Mouse (Mus musculus) embryonic facial prominence, embryonic 12.5 days (tissue): Measurements from ENCODE around the gene Bhlhb9. TPM values are rescaled to one million over a fixed set of nuclear protein-coding genes. Genes with fewer than 3 reads are reported as not detected.

Experiments used
- ATAC-seq: fragments of 200-750 bp; cut with Nextera tagmentation; 2 replicates; pipeline ENCODE4 v1.8.0; 2017; ENCODE audit not compliant: insufficient number of reproducible peaks, insufficient read depth, low FRiP score, low TSS enrichment
- H3K27ac ChIP-seq: fragments of 300-500 bp; sonication (generic); 2 replicates; pipeline ENCODE4 v1.5.1; 2016; ENCODE audit warnings: mild to moderate bottlenecking
- H3K27me3 ChIP-seq: fragments of 300-500 bp; sonication (generic); 2 replicates; pipeline ENCODE4 v1.6.1; 2016; ENCODE audit warnings: mild to moderate bottlenecking, moderate library complexity
- H3K36me3 ChIP-seq: fragments of 300-500 bp; sonication (generic); 2 replicates; pipeline ENCODE4 v1.6.1; 2016; ENCODE audit warnings: mild to moderate bottlenecking
- H3K4me1 ChIP-seq: fragments of 300-500 bp; sonication (generic); 2 replicates; pipeline ENCODE4 v1.6.1; 2016
- H3K4me2 ChIP-seq: fragments of 300-500 bp; sonication (generic); replicated peaks from 2 replicates; pipeline ENCODE4 v1.6.1; 2016; ENCODE audit warnings: mild to moderate bottlenecking, moderate library complexity
- H3K4me3 ChIP-seq: fragments of 300-500 bp; sonication (generic); 2 replicates; pipeline ENCODE4 v1.5.1; 2016; ENCODE audit warnings: mild to moderate bottlenecking
- H3K9ac ChIP-seq: fragments of 300-500 bp; sonication (generic); 2 replicates; pipeline ENCODE4 v1.6.1; 2016; ENCODE audit warnings: mild to moderate bottlenecking, moderate library complexity
- H3K9me3 ChIP-seq: fragments of 300-500 bp; sonication (generic); 2 replicates; pipeline ENCODE4 v1.6.1; 2016; ENCODE audit warnings: mild to moderate bottlenecking, moderate library complexity
- WGBS: fragments of 180-500 bp; shearing (Covaris S2); methylation state at CpG from one replicate; pipeline ENCODE4 v1.1.7; 2016; 5-methylcytosine and 5-hydroxymethylcytosine counted together
- microRNA counts: library from miRNA; unstranded; fragments of <30 nt; microRNA quantifications from one replicate; lab custom pipeline; 2017
- microRNA-seq: library from miRNA; unstranded; fragments of <30 nt; microRNA quantifications from one replicate; pipeline ENCODE4, GENCODE M21; 2017
- polyA plus RNA-seq: library from polyadenylated mRNA; unstranded; fragments of >200 nt; fragmentation: Nextera tagmentation; extraction: Ambion mirVana; gene quantifications from 2 replicates; pipeline ENCODE4 v1.2.1, GENCODE M21; 2016

Gene Bhlhb9
- polyA plus RNA-seq, 1 experiment from 2014 or later, result 74.9 TPM

GRCm38 (mm10) chrX:135922162-135922561, 124.8 kb downstream of the Bhlhb9 start:
- Histone ChIP-seq H3K4me3 (no peak overlapping the region), H3K27me3 (no peaks in the 10 kb centered on the region), H3K9me3 (no peaks in the 10 kb centered on the region), H3K9ac (no peak overlapping the region), H3K27ac (no peak overlapping the region), H3K4me2 (no peak overlapping the region), H3K36me3 (no peaks in the 10 kb centered on the region), H3K4me1 (no peaks in the 10 kb centered on the region)
- ATAC-seq, result no peak
- WGBS, result 84% methylated on average over 7 of the region's 7 CpGs

- 41% methylated on average over 3 of the region's 3 CpGs for whole genome bisulfite sequencing
- Histone ChIP-seq H3K27ac (no peak overlapping the region), H3K4me2 (no peak overlapping the region), H3K4me1 (no peaks in the 10 kb centered on the region), H3K4me3 (no peak overlapping the region), H3K9me3 (no peaks in the 10 kb centered on the region), H3K9ac (no peak overlapping the region), H3K36me3 (no peaks in the 10 kb centered on the region), H3K27me3 (no peaks in the 10 kb centered on the region)
- no peak for ATAC-seq
Measured at GRCm38 (mm10) chrX:135925911-135926310, 128.5 kb downstream of the Bhlhb9 start.

DNA sequence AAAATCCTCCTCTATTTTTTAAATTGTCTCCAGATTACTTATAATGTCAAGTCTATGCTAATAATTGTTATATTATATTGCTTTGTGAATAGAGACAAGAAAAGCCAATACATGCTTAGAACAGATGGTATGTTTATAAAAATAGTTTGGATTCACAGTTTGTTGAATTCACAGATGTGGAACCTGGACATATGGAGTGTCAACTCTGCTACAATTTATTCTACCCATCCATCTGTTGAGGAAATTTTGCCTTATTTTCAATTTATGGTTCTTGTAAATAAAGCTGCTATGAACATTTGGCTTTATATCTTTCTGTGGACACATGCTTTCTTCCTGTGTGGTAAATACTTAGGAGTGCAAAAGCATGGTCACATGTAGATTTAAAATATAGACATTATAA, 131.2 kb downstream of the Bhlhb9 start:
- no peak overlapping the region for H3K9ac ChIP-seq
- no peaks in the 10 kb centered on the region for H3K4me1 ChIP-seq
- H3K36me3 ChIP-seq, result no peaks in the 10 kb centered on the region
- H3K27me3 ChIP-seq, result no peaks in the 10 kb centered on the region
- no peak overlapping the region for H3K27ac ChIP-seq
- no peak overlapping the region for H3K4me2 ChIP-seq
- no peak overlapping the region for H3K4me3 ChIP-seq
- ATAC-seq, result no peak
- H3K9me3 ChIP-seq, result no peaks in the 10 kb centered on the region

GRCm38 (mm10) chrX:135936452-135936851, 139.1 kb downstream of the Bhlhb9 start:
- Histone ChIP-seq H3K27me3 (no peaks in the 10 kb centered on the region), H3K27ac (no peak overlapping the region), H3K9me3 (no peaks in the 10 kb centered on the region), H3K4me1 (no peaks in the 10 kb centered on the region), H3K4me3 (no peak overlapping the region), H3K9ac (no peak overlapping the region), H3K4me2 (no peak overlapping the region), H3K36me3 (no peaks in the 10 kb centered on the region)
- 68% methylated on average over 1 of the region's 1 CpGs for WGBS
- ATAC-seq, result no peak

MicroRNAs within 50 kb of the gene (microRNA counts, 519-probe panel; counts per million panel counts)
- 460 counts per million, percentile 65 among the panel's probes with 10 or more counts for microRNA mmu-miR-1970 (lab: Ali Mortazavi, UCI)

Small RNA genes lying within 50 kb of the gene (microRNA-seq; reads per million reads assigned to microRNA genes)
- not detected for gene Mir1970

Other genes with a start within 250 kb of the Bhlhb9 start
- gene Nxf7, start 198.8 kb upstream of the Bhlhb9 start, polyA plus RNA-seq, result not detected in 2 replicates
- not detected in 2 replicates for gene Prame, start 169.9 kb upstream of the Bhlhb9 start, polyA plus RNA-seq
- not detected in 2 replicates for gene Tcp11x2, start 103.8 kb upstream of the Bhlhb9 start, polyA plus RNA-seq
- not detected in 2 replicates for gene Tmsb15a, start 72.3 kb upstream of the Bhlhb9 start, polyA plus RNA-seq
- gene Armcx5, start 54.9 kb upstream of the Bhlhb9 start, polyA plus RNA-seq, result 14.0 and 14.1 TPM in 2 replicates
- 69.9 and 71.6 TPM in 2 replicates for gene Gprasp1, start 54.9 kb upstream of the Bhlhb9 start, polyA plus RNA-seq
- 53.5 and 59.0 TPM in 2 replicates for gene Gprasp2, start 41.4 kb downstream of the Bhlhb9 start, polyA plus RNA-seq
- 94.5 and 101 TPM in 2 replicates for gene Arxes2, start 196.2 kb downstream of the Bhlhb9 start, polyA plus RNA-seq
- gene Arxes1, start 235.8 kb downstream of the Bhlhb9 start, polyA plus RNA-seq, result 46.1 and 49.2 TPM in 2 replicates